Mouse (Mus musculus): Measurements from ENCODE around the gene Trpm7. TPM values are rescaled to one million over a fixed set of nuclear protein-coding genes. Genes with fewer than 3 reads are reported as not detected.

The Trpm7 gene
- polyA plus RNA-seq, 1 experiment from 2014 or later, result 39.1 TPM

DNA sequence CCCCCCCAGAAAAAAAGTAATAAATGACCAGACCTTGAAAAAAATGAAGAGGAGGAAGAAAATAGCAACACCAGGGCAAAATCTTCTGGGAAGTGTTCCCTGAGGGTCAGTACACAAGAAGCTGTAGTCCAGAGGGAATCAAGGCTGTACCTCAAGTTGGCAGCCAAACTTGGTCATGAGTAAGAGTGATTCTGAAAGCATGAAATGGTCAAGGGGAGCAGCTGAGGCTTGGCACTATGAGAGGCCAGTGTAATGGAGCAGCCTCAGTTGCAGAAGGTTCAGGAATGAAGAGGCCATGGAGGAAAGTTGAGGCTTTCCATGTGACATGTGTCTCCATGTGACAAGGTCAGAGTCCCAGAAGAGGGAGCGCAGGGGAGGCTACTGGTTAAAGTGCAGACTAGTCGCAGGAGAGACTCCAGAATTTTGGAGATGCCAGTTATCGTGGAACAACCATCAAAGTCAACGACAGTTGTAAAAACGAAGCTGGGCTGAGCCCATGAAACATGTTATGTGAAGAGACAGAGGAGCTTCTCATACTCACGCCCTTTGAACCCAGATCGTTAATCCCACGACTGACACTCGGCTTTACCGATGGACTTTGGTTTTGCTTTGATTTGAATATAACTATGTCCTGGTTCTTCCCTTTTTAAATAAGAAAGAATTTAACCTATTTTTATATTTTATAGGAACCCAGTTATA, 10.4 kb downstream of the Trpm7 start:
- peaks cover 3% of the 10 kb centered on the region for H3K4me1 ChIP-seq (replicated peaks; ENCODE audit: control insufficient read depth, insufficient read depth, low read length)
- no peak overlapping the region for H3K4me3 ChIP-seq (ENCODE audit: low read depth, low read length)
- 88% methylated on average over 10 of the region's 10 CpGs for WGBS
- H3K36me3 ChIP-seq (ENCODE audit: control insufficient read depth, insufficient read depth, low read length), result no peaks in the 10 kb centered on the region
- DNase-seq (ENCODE audit: low spot score) (no peak), ATAC-seq (replicated peaks; ENCODE audit: low FRiP score) (no peak)
- H3K9ac ChIP-seq (ENCODE audit: low read depth, low read length), result no peak overlapping the region
- H3K4me2 ChIP-seq, result no peak overlapping the region
- no peaks in the 10 kb centered on the region for H3K27me3 ChIP-seq (replicated peaks; ENCODE audit: control insufficient read depth, insufficient read depth, low read length)
- H3K27ac ChIP-seq (ENCODE audit: low read depth, low read length), result no peak overlapping the region
- H3K9me3 ChIP-seq (ENCODE audit: control insufficient read depth, low read length), result no peaks in the 10 kb centered on the region

DNA sequence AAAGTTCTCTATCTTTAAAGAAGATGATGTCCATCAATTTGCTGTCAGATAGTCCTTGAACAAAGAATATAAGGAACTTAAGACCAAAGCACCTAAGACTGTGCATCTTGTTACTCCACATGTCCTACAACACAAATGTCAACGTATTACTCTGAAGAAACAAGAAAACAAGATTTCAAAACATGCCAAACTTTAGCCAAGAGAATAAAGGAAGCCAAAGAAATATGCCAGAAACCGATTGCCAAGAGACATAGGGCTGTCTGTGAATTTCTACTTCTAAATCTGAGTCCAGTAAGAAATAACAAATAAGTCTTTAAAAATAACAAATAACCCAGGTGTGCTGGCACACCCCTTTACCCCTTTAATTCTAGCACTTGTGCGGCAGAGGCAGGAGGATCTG, 11.0 kb downstream of the Trpm7 start:
- no peak for ATAC-seq (replicated peaks; ENCODE audit: low FRiP score)
- H3K27ac ChIP-seq (ENCODE audit: low read depth, low read length), result no peak overlapping the region
- H3K9ac ChIP-seq (ENCODE audit: low read depth, low read length), result no peak overlapping the region
- no peaks in the 10 kb centered on the region for H3K27me3 ChIP-seq (replicated peaks; ENCODE audit: control insufficient read depth, insufficient read depth, low read length)
- 90% methylated on average over 3 of the region's 3 CpGs for WGBS
- peaks cover 3% of the 10 kb centered on the region for H3K4me1 ChIP-seq (replicated peaks; ENCODE audit: control insufficient read depth, insufficient read depth, low read length)
- no peak for DNase-seq (ENCODE audit: low spot score)
- no peak overlapping the region for H3K4me2 ChIP-seq
- no peak overlapping the region for H3K4me3 ChIP-seq (ENCODE audit: low read depth, low read length)
- H3K9me3 ChIP-seq (ENCODE audit: control insufficient read depth, low read length), result no peaks in the 10 kb centered on the region
- H3K36me3 ChIP-seq (ENCODE audit: control insufficient read depth, insufficient read depth, low read length), result no peaks in the 10 kb centered on the region

- no peaks in the 10 kb centered on the region for H3K4me1 ChIP-seq (replicated peaks; ENCODE audit: control insufficient read depth, insufficient read depth, low read length)
- no peaks in the 10 kb centered on the region for H3K27me3 ChIP-seq (replicated peaks; ENCODE audit: control insufficient read depth, insufficient read depth, low read length)
- DNase-seq (ENCODE audit: low spot score), result no peak
- peaks cover 15% of the 10 kb centered on the region; the same call in 1 of the 2 replicates for H3K36me3 ChIP-seq (ENCODE audit: control insufficient read depth, insufficient read depth, low read length)
- no peak overlapping the region for H3K27ac ChIP-seq (ENCODE audit: low read depth, low read length)
- no peak overlapping the region for H3K4me2 ChIP-seq
- WGBS, result 82% methylated on average over 4 of the region's 4 CpGs
- H3K4me3 ChIP-seq (ENCODE audit: low read depth, low read length), result no peak overlapping the region
- ATAC-seq (replicated peaks; ENCODE audit: low FRiP score), result no peak
- H3K9me3 ChIP-seq (ENCODE audit: control insufficient read depth, low read length), result no peaks in the 10 kb centered on the region
- H3K9ac ChIP-seq (ENCODE audit: low read depth, low read length), result no peak overlapping the region
Measured at GRCm38 (mm10) chr2:126844751-126845150, 31.3 kb downstream of the Trpm7 start.

GRCm38 (mm10) chr2:126838848-126839247, 37.2 kb downstream of the Trpm7 start:
- Histone ChIP-seq H3K9ac (ENCODE audit: low read depth, low read length) (no peak overlapping the region), H3K27me3 (replicated peaks; ENCODE audit: control insufficient read depth, insufficient read depth, low read length) (no peaks in the 10 kb centered on the region), H3K4me2 (no peak overlapping the region), H3K9me3 (ENCODE audit: control insufficient read depth, low read length) (no peaks in the 10 kb centered on the region), H3K27ac (ENCODE audit: low read depth, low read length) (no peak overlapping the region), H3K36me3 (ENCODE audit: control insufficient read depth, insufficient read depth, low read length) (peaks cover 22% of the 10 kb centered on the region; the same call in 1 of the 2 replicates), H3K4me3 (ENCODE audit: low read depth, low read length) (no peak overlapping the region), H3K4me1 (replicated peaks; ENCODE audit: control insufficient read depth, insufficient read depth, low read length) (no peaks in the 10 kb centered on the region)
- ATAC-seq (replicated peaks; ENCODE audit: low FRiP score) (no peak), DNase-seq (ENCODE audit: low spot score) (no peak)
- 88% methylated on average over 5 of the region's 5 CpGs for WGBS

GRCm38 (mm10) chr2:126817414-126817813, 58.6 kb downstream of the Trpm7 start:
- WGBS, result 67% methylated on average over 2 of the region's 2 CpGs
- H3K27ac ChIP-seq (ENCODE audit: low read depth, low read length), result no peak overlapping the region
- H3K36me3 ChIP-seq (ENCODE audit: control insufficient read depth, insufficient read depth, low read length), result peaks cover 14% of the 10 kb centered on the region; the same call in 1 of the 2 replicates

DNA sequence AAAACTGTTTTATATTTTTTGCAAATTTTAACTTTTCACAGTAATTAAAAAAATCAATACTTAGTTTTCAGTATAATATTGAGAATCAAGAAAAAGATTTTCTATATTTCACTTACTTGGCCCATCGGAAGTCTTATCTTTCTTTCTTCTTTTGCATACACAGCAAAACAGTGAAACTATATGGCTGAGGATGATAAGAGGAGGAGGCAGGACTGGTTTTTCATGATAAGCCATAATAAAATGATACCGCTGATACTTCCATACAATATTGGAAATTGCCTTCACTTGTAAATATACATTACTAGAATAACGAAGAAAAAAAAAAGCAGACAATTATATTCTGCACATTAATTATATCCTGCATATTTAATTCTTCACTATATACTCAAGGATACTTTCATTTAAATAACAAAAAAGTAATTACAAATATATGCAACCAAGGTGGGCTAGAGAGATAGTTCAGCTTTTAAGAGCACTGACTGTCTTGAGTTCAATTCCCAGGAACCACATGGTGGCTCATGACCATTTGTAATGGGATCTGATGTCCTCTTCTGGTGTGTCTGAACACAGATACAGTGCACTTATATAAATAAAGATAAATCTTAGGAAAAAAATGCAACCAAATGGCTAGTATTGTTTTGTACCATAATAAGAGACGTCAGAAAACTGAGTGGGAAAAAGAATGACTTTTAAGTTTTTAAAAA, 59.2 kb downstream of the Trpm7 start:
- DNase-seq (ENCODE audit: low spot score) (no peak), ATAC-seq (replicated peaks; ENCODE audit: low FRiP score) (peak; percentile 75)
- 63% methylated on average over 4 of the region's 4 CpGs for WGBS
- Histone ChIP-seq H3K9ac (ENCODE audit: low read depth, low read length) (no peak overlapping the region), H3K27ac (ENCODE audit: low read depth, low read length) (no peak overlapping the region), H3K9me3 (ENCODE audit: control insufficient read depth, low read length) (no peaks in the 10 kb centered on the region), H3K4me1 (replicated peaks; ENCODE audit: control insufficient read depth, insufficient read depth, low read length) (peaks cover 14% of the 10 kb centered on the region), H3K4me3 (ENCODE audit: low read depth, low read length) (no peak overlapping the region), H3K36me3 (ENCODE audit: control insufficient read depth, insufficient read depth, low read length) (peaks cover 14% of the 10 kb centered on the region; the same call in 1 of the 2 replicates), H3K27me3 (replicated peaks; ENCODE audit: control insufficient read depth, insufficient read depth, low read length) (no peaks in the 10 kb centered on the region), H3K4me2 (no peak overlapping the region)

More at GRCm38 (mm10) chr2:126817414-126817813, 58.6 kb downstream of the Trpm7 start:
- DNase-seq (ENCODE audit: low spot score) (no peak), ATAC-seq (replicated peaks; ENCODE audit: low FRiP score) (no peak)
- no peak overlapping the region for H3K4me2 ChIP-seq
- H3K9me3 ChIP-seq (ENCODE audit: control insufficient read depth, low read length), result no peaks in the 10 kb centered on the region
- no peaks in the 10 kb centered on the region for H3K27me3 ChIP-seq (replicated peaks; ENCODE audit: control insufficient read depth, insufficient read depth, low read length)
- H3K4me3 ChIP-seq (ENCODE audit: low read depth, low read length), result no peak overlapping the region
- H3K4me1 ChIP-seq (replicated peaks; ENCODE audit: control insufficient read depth, insufficient read depth, low read length), result peaks cover 14% of the 10 kb centered on the region
- H3K9ac ChIP-seq (ENCODE audit: low read depth, low read length), result no peak overlapping the region

GRCm38 (mm10) chr2:126815822-126816221, 60.2 kb downstream of the Trpm7 start:
- 21% methylated on average over 1 of the region's 1 CpGs for WGBS
- Histone ChIP-seq H3K4me2 (no peak overlapping the region), H3K27ac (ENCODE audit: low read depth, low read length) (no peak overlapping the region), H3K4me3 (ENCODE audit: low read depth, low read length) (no peak overlapping the region), H3K9ac (ENCODE audit: low read depth, low read length) (no peak overlapping the region), H3K27me3 (replicated peaks; ENCODE audit: control insufficient read depth, insufficient read depth, low read length) (no peaks in the 10 kb centered on the region), H3K36me3 (ENCODE audit: control insufficient read depth, insufficient read depth, low read length) (peaks cover 16% of the 10 kb centered on the region), H3K9me3 (ENCODE audit: control insufficient read depth, low read length) (no peaks in the 10 kb centered on the region), H3K4me1 (replicated peaks; ENCODE audit: control insufficient read depth, insufficient read depth, low read length) (peaks cover 14% of the 10 kb centered on the region)
- no peak for DNase-seq (ENCODE audit: low spot score)
- ATAC-seq (replicated peaks; ENCODE audit: low FRiP score), result peak; percentile 69; the same call in 1 of the 2 replicates

GRCm38 (mm10) chr2:126801980-126802379, 74.0 kb downstream of the Trpm7 start:
- Histone ChIP-seq H3K9me3 (ENCODE audit: control insufficient read depth, low read length) (no peaks in the 10 kb centered on the region), H3K4me3 (ENCODE audit: low read depth, low read length) (no peak overlapping the region), H3K9ac (ENCODE audit: low read depth, low read length) (no peak overlapping the region), H3K4me2 (no peak overlapping the region), H3K27ac (ENCODE audit: low read depth, low read length) (no peak overlapping the region), H3K36me3 (ENCODE audit: control insufficient read depth, insufficient read depth, low read length) (peaks cover 11% of the 10 kb centered on the region; the same call in 1 of the 2 replicates), H3K4me1 (replicated peaks; ENCODE audit: control insufficient read depth, insufficient read depth, low read length) (no peaks in the 10 kb centered on the region), H3K27me3 (replicated peaks; ENCODE audit: control insufficient read depth, insufficient read depth, low read length) (no peaks in the 10 kb centered on the region)
- no peak for DNase-seq (ENCODE audit: low spot score)
- no peak for ATAC-seq (replicated peaks; ENCODE audit: low FRiP score)
- 81% methylated on average over 3 of the region's 3 CpGs for WGBS
